Mouse (Mus musculus) ovary, postnatal 14 days (tissue): ENCODE measurements around the gene Kirrel3.

Experiments
- DNase-seq: peaks from one replicate; pipeline ENCODE4 v3.0.0; 2022; ENCODE audit warnings: low spot score

Kirrel3 gene

GRCm38 (mm10) chr9:34507164-34507563, 21.5 kb downstream of the Kirrel3 start:
- no peak for DNase-seq

- DNase-seq = no peak
These were observed 33.2 kb downstream of the Kirrel3 start for GRCm38 (mm10) chr9:34518861-34519260.

- no peak for DNase-seq
These were observed 34.7 kb downstream of the Kirrel3 start for GRCm38 (mm10) chr9:34520234-34520950.

DNA sequence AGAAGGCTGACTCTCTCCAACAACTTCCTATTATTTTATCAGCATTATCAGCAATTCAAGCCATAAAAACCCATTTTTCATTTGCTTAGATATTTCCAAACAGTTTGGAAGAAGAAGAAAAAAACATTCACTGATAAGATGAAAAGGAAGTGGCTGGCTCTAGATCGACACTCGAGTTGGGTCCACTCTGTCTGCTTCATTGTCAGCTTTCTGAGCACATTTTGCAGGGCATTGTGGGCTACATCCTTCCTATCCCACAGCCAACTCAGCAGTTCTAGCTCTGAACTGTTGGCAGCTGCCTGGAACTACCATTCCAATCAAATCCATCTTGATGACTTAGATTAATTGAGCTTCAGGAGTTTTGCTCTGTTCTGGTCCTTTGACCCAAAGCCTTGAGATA, 40.0 kb downstream of the Kirrel3 start:
- DNase-seq = no peak

- DNase-seq = no peak
These were observed 53.1 kb downstream of the Kirrel3 start for GRCm38 (mm10) chr9:34538591-34539335.

DNA sequence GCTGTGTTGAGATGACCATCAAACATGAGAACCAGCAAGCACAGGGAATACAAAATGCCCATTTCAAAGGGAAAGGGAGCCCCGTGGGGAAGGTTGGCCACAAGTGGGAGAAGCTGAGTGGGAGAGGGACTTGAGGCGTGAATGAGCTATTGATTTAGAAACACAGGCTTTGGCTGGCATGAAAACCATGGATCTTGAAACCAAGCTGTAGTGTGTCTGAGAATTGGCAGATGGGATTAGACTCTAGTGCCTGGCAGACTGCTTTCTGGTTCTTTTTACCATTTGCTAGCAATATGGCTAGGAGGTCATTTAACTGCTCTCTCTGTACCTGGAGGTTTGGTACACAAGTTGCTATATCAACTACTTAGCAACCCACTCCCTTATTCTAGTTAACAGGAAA, 56.2 kb downstream of the Kirrel3 start:
- DNase-seq = no peak

DNA sequence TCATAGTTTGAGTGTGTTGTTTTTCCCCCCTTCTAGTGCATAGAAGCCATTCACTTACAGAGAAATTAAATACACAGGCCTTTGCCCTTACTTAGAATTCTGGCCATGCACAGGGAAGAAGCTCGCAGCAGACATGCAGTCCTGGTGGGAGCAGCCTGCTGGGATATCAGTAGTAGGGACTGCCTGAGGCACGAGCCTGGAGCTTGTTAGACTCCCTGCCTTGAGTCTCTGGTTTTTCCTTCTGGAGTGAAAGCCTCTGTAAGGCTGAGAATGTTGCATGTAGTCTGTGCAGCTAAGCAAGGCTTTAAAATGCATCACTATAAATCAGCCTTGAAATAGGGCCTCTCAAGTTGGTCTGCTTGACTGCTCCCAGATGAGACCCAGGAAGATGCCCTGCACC, 70.0 kb downstream of the Kirrel3 start:
- DNase-seq = no peak

DNA sequence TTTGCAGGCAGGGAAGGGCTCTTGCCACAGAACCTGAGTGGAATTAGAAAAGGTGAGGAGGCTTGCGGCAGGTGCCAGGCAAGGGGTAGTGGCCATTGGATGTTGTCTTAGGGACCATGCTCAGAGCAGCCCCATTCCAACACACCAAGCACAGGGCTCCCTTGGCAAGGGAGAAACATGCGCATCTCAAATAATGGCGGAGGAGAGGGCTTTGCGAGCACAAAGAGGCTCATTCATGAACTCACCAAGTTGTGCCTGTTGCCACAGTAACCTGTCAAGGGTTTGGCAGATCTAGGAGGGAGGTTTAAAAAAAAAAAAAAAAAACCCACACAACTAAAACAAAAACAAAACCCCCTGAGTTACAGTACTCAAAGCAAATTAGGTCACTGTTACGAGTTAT, 72.2 kb downstream of the Kirrel3 start:
- DNase-seq = no peak

DNA sequence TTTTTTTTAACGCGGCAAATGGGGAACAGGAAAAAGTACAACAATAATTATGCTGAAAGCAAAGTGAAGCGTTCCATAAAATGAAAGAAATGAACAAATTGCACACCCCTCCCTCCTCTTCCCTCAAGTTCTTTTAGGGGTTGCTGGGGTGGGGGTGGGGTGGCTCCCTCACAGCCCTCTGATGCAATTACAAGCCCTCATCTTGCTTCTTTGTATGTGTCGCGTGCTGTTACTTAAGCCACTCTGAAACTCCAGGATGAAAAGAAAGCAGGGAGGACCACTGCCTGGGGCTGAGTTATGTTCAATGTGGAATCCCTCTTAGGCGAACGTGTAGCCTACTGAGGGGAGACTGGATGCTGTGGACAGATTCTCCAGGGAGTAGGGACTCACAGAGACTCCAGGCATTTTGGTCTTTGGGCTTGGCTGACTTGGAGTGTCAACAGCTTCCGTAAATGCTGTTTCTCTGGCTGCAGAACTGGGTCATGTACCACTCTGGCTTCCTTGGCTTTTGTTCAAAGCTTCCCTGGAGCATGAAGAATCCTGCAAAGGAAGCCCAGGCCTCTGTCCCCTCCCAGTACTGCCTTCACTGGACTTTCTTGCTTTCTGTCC, 72.7 kb downstream of the Kirrel3 start:
- no peak for DNase-seq

DNA sequence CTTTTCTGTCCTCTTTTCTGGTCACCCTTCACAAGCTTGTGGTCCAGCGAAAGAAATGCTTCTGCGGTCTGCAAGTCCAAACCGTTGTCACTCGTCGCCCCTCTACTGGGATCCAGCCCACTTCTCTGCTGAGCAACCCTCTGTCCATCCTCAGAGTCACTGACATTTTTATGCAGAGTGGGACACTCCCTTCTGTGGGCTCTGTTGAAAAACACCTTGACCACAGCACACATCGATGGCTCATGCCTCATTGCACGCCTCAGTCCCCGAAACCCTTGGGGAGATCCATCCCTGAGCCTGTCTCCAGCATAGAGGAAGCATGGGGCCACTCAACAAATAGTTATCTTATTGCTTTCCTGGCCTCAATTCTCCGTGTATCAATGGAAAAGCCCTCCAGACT, 73.4 kb downstream of the Kirrel3 start:
- DNase-seq = no peak

DNA sequence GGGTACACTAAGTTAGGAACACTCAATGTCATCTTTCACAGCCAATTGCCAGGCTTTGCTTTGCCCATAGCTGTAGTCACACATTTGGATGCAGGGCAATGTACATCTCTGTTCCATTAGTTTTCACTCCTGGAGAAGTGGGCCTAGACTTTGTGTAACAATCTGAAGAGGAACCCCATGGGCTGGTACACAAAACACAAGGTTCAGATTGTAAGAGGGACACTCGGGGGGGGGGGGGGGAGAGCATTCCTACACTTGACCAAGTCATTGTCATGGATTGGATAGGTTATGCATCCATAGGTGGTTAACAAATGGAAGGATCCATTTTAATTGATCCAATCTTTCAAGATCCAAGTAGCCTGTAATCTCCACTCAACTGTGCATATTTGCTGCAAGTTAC, 75.6 kb downstream of the Kirrel3 start:
- no peak for DNase-seq

DNA sequence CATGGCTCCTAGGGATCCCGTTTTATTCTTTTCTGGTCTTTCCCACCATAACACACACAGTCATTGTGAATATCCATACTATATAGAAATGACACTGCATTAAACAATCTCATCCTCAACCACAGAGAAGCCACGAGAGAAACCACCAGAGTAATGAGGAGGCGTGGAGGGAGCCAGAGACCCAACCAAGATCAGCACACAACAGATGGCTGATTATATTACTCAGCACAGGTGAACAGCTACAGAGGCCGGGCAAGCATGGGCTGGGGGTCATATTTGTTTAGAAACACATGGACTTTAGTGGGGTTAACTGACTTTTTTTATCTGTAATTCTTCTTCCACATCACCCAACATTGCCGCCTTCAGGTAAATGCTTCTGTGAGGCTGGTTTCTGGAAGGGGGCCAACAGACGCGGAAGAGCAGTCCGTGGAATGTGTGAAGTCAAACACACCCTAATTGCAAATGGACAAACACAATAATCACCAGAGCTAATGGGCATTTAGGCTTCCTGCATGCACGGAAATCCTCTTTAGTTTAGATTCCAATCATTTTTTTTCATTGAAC, 76.8 kb downstream of the Kirrel3 start:
- DNase-seq = no peak

- DNase-seq = no peak
These were observed 88.2 kb downstream of the Kirrel3 start for GRCm38 (mm10) chr9:34573906-34574305.

DNA sequence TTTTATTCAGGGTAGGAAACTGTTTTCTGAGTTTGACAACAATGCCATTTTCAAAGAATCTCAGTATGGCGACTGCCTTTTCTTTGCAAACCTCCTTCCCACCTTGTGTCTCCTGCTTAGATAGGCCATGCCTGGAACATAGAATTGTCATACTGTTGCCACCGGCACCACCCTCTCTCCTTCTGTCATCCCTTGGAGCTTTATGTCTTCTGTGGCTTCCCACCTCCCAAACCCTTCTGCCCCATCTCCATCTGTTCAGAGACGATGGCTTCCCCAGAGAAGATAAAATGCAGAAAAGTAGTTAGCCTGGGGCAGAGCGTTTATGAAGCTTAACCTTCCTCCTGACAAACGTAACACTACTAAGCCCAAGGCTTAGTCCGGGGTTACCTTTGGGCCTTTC, 88.9 kb downstream of the Kirrel3 start:
- no peak for DNase-seq

- no peak for DNase-seq
These were observed 93.5 kb downstream of the Kirrel3 start for GRCm38 (mm10) chr9:34579174-34579573.

DNA sequence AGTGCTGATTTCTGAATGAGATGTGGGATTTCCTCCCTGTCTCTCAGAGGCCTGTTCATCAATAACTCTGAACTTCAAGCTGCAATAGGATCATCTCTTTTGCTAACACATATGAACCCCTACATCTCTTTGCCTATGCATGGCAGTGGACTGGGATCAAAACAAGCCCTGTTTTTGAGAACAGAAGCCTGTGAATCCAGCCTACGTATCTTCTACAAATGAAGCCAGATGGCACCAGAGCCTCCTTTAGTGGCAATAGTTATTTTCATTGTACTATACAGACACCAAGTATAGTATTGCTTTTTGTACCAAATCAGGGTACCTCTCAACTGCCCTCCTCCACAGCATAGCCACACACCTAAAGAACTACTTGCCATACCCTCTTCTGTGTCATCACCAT, 94.4 kb downstream of the Kirrel3 start:
- no peak for DNase-seq

GRCm38 (mm10) chr9:34582496-34582895, 96.8 kb downstream of the Kirrel3 start:
- no peak for DNase-seq

DNA sequence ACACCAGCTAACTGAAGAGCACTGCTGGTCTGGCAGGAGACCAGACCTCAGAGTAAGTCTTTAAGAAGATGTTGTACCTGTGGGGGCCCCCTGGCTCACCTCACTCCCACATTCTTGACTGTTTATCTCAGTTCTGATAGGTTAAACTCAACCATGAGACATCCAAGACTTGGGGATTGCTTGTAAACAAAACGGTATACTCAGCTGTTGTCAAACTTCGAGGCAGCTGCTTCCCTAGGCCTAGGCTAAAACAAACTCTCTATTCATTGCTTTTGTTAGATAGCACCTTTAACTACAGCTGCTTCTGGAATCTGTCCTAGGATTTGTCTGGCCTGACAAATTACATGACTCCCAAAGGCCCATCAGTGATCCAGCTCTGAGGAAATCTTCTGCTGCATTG, 99.8 kb downstream of the Kirrel3 start:
- no peak for DNase-seq

DNA sequence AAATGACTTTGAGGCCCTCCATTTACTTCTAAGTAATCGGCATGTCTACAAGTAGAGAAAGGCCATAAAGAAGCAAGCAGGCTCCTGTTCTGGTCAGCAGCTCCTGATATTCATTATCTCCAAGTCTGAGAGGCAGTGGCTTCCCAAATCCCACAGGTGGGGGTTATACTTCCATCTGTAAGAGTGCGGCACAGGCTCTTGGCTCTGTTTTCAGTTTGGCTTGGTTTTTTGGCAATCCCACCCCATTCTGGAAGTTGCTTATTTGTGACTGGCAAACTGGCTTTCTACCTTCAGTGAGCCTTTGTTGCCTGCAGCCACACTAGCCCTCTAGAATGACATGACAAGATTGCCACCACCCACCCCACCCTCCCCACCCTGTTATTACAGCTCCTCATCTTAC, 100.4 kb downstream of the Kirrel3 start:
- no peak for DNase-seq

DNA sequence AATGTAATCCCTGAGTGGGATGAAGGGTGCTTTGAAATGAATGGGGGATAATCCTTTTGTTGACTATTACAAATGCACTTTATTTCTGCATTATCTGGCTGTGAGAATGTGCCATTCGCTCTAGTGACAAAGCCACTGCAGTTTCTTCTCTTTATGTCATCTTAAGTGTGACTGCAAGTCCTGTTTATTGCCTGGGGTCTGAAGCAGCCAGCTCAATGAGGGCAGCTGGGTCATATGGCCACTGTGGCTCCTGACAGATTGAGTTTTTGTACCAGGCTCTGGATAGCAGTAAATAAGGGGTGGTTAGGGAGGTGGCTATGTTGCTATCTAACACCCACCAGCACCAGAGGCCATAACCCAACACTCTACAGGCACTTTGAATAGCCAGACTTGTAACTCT, 104.1 kb downstream of the Kirrel3 start:
- DNase-seq = no peak

DNA sequence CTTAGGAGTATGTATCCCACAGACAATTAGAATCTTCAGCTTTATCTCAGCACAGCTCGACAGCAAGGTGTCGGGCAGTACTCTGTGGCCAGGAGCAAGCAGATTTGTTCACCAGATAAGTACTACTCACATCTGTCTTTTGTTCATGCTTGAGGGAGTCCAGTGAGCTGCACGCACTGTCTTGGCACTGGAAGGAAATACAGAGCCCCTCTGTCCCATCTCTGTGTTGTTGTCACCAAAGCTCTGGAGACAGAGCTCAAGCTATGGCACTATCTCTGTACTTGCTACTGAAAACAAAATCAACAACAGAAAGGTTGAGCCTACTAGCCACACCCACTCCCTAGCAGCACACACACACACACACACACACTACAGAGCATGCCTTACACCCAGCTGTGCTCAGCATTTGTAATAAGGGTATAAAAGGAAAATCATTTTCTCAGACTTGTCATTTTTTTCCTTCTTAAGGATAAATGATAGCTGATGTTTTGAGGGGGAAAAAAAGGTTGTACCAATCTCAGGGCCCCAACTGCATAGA, 106.4 kb downstream of the Kirrel3 start:
- DNase-seq = no peak

GRCm38 (mm10) chr9:34593889-34594288, 108.2 kb downstream of the Kirrel3 start:
- no peak for DNase-seq

DNA sequence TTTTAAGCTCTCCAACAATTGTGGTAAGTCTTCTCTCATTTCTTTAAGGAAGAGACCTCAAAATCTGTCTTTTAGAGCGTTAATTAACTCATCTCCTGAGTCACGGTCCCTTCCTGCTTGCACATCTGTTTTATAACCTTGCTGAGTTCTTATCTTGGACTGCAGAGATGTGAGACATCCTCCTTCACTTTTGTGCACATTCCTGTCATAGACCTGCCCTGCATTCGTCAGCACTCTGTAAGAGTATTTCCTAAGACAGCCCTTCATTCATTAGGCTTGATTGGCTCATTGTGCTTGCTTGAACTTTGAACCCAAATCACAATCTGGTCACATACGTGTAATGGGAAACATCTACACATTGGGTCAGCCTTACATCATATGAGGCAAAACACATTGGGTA, 114.6 kb downstream of the Kirrel3 start:
- no peak for DNase-seq
